Mouse (Mus musculus): ENCODE data around the gene Zfhx3.

Zfhx3 gene

GRCm38 (mm10) chr8:108470269-108470668, 527.8 kb downstream of the Zfhx3 start:
- DNase-seq = no peak

DNA sequence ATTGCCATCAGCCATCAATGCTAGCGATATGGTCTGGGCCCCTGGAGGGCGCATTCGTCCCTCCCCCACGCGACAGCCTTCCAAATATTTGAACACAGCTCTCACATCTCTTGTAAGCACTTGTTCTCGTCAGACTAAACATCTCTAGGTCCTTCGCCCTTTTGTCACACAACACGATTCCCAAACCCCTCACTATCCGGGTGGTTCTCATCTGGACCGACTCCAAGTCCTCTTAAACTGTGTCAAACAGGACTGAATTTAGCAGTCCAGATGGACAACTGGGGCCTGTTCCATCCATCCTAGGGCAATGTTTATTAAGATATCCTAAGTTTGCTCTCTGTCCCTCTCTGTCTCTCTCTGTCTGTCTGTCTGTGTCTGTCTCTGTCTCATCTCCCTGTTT, 532.1 kb downstream of the Zfhx3 start:
- no peak for DNase-seq

DNA sequence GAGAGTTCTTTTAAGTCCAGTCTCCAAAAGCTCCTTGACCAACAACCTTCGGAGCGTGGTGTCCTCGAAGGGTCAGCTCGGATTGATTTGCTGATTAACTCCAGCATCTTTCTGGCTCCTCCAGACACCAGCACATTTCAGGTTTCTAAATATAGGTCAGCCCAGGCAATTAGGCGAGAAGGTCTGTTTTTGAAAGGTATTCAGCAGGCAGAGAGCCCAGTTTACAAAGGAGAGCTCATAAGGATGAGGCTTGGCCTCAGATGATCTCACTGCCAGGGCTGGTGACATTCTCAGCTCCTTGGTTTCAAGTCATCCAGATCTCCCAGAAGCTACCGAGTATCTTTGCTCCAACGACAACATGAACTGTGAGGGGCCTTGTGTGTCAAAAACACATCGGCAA, 535.7 kb downstream of the Zfhx3 start:
- no peak for DNase-seq

GRCm38 (mm10) chr8:108480141-108480540, 537.7 kb downstream of the Zfhx3 start:
- no peak for DNase-seq

DNA sequence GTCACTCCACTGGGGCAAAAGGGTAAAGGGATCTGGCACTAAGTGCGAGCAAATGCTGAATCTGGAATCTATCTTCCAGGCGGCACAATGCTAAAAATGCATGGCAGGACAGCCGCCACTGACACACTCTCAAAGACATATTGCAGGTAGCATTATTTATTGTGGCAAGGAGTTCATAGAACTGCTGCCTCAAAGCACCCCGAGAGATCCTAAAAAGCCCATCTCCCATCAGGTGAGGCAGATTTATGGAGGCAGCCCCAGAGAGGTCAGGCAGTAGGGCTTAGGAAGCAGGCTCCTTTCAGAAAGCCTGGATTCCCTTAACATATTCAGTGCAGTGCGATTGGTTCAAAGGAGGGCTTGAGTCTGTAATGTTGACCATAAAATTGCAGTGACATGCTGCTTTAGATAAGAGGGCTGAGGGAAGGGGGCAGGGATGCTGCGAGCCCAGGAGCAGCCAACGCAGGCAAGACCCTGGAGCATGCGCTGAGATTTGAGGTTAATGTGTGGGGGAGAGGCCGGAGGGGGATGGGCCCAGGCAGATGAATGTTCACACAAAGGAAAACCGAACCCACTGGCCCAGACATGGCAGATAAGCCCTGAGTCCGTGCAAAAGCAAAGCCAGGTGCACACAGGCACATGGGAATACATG, 538.8 kb downstream of the Zfhx3 start:
- no peak for DNase-seq

DNA sequence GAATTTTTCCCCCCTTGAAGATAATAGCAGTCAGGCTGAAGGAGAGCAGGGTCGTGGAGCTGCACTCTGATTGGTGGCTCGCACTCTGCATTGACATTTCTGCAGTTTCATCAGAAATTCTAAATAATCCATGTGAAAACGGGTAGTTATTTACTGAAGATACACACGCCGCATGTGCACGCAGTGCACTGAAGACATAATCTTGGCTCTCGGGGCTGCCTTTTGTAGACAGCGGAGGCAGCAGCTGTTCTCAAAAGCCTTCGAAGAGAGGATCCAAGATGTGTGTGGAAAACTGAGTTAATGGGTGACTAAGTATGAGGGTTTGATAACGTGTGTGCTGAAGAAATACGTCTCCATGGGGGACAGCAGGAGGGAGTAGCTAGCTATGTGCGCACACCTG, 553.7 kb downstream of the Zfhx3 start:
- no peak for DNase-seq

DNA sequence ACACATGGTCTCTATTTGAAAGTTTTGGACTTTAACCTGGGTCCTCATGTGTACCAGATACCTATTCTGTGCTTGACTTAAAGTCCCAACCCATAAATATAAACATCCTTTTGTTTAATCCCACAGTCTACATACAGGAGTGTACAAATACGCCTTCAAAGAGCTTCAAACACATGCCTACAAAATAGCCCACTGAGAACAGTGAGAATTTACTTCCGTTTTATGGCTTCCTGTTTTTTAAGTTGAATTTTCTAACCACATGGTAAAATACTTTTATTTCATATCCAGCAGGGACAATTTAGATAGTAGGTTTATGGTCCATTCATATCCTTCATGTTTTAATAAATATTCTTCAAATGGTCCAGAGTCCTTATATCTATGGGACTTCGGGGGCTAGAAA, 564.3 kb downstream of the Zfhx3 start:
- no peak for DNase-seq

DNA sequence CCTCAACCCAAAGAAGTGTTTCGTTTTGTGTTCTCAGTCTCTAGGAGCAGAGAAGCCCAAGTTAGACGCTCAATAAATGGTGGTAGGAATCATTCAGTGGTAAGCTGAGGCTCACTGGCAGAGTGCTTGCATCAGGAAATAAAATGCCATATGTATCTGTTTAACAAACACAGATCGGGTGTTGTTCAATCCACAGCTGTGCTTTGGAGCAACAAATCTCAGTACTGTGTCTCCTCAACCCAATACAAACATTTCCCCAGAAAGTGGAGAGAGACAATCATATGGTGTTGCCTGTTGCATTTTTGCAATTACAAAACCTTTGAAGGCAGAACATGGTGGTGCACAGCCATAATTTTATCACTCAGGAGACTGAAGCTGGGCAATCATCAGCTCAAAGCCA, 565.3 kb downstream of the Zfhx3 start:
- DNase-seq = no peak

DNA sequence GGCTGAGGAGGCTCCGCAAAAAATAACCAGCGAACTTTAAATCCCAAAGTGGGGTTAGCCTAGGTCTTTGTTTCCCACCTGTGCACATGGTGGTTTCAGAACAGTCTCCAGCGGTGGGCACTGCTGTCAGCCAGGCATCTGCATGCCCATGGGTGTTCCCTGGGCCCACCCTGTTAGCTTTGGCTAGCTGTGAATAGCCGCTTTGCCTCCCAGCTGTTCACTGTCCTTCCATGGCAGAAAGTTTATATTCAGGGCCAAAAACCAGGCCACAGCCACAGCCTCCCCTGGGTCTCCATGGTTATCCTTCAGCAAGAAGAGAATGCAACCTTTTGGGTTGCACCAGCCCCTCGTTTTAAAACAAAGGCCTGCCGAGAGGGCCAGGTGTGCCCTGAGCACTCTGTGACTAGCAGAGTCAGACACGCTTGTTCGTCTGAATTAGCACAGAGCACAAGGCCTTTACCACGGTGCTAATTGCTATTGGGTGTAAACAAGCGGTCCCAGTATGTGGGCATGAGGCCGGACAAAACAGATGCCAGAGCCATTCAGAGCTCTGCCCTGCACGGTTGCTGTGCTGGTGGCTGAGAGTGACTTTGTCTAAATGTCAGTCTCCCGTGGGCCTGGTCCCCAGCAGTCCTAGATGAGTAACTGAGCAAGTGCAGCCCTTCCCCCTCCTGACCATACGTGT, 568.3 kb downstream of the Zfhx3 start:
- DNase-seq = no peak

GRCm38 (mm10) chr8:108518116-108518515, 575.7 kb downstream of the Zfhx3 start:
- DNase-seq = no peak

DNA sequence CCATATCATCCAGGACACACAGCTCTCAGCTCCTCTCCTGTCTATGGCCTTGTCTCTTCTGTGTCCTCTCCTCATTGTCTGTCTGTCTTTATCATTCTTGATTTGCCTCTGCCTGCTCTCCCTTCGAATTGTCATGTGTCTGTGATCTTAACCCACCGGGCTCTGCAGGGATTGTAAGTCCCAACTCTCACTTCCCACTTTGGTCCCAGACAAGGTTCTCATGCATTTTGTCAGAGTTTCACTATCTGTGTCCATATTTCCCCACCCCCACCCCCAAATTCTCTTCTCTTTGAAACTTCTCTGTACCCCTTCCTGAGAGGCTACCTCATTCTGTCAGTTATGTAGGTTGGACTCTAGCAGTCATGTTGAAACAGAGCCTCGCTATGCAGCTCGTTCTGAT, 579.6 kb downstream of the Zfhx3 start:
- DNase-seq = no peak

- no peak for DNase-seq
These were observed 587.0 kb downstream of the Zfhx3 start for GRCm38 (mm10) chr8:108529421-108529820.

GRCm38 (mm10) chr8:108535121-108535876, 592.9 kb downstream of the Zfhx3 start:
- no peak for DNase-seq

- no peak for DNase-seq
These were observed 593.7 kb downstream of the Zfhx3 start for GRCm38 (mm10) chr8:108536186-108536585.

DNA sequence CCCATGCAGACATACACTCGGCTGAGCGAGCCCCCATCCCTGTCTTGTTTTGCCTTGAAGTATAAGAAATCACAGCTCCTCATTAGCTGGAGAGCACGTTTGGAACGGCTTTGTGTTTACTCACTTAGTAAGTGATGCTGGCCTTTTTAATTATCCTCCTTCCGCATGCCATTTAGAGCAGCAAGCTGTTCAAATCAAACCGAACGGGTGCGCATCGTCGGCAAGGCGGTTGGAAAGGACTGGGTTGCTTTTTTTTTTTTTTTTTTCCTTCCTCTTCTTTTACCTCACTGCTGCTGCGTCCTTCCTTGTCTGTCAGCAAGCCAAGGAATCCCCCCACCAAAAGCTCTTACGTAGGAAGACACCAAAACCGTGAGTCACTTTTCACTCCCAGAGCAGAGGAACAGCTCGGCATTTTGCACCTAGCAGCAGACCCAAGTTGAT, 594.5 kb downstream of the Zfhx3 start:
- DNase-seq = no peak

GRCm38 (mm10) chr8:108537686-108538551, 595.5 kb downstream of the Zfhx3 start:
- DNase-seq = no peak

- DNase-seq = no peak
These were observed 596.6 kb downstream of the Zfhx3 start for GRCm38 (mm10) chr8:108538929-108539555.

DNA sequence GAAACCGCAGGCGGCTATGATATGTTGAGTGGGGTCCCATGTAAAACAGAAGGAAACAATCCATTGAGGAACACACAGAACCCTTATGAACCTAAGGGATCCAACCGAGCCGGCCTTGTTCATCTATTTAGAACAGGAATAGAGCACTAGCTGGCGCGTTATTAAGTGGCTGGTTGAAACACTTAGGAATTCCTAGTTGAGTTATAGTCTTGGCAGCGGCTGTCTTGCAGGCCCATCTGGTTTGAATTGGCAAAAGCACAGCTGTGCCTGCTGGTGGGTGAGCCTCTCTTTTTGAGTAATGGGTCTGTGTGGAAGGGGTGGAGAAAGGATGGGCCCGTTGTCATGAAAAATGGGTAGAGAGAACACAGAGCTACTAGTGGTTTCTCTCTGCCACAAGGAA, 610.1 kb downstream of the Zfhx3 start:
- no peak for DNase-seq

DNA sequence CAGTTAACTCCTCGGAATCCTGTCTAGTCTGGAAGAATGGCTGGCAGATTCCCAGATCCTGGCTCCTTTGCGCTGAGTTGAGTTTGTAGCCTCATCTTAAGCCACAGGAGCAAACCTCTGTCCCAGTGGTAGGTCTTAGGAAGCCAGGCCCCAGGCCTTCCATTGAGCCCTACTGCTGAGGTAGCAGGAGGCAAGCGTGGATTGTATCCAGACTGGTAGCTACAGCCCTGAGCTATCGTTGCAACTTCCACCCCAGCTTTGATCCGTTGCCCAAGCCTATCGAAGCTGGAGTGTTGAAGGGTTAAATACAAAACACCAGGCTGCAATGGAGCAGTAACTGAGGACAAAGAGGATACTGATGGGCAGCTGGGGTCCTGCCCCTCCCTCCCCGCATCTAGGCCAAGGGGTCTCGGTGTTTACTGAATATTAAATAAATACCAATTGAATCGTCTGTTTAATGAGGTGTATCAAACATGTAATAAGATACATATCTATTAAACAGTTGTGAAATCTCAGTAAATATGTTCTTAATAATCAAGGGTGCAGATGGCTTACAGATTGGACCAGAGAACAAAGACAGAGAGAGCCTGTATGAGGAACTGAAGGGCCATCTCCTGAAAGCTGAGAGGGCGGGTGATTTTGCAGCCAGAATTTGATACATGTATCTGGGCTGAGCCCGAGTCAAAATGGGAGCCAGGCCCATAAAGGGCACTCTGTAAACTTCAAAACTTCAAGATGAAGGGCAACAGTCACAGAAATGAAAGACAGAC, 611.5 kb downstream of the Zfhx3 start:
- no peak for DNase-seq

- DNase-seq = no peak
These were observed 612.3 kb downstream of the Zfhx3 start for GRCm38 (mm10) chr8:108554578-108555245.

DNA sequence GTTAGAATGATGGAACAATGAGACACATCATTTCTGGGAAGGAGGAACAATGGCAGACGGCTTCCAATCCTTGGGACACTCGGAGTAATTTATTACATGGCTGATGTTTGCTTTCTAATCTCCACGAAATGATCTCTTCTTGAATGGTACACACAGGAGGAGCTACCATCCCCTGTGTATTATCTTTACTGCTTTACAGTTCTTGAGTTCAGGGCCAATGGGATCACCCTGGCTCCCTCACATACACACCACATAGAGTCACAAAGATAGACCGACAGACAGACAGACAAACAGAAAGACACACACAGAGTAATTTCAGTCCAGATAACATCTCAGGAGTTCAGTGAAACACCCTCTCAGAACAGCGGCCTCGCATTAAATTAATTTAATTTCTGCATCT, 621.0 kb downstream of the Zfhx3 start:
- DNase-seq = no peak

Data from kidney, adult 18-20 months (tissue).